Mouse (Mus musculus): Measurements from ENCODE around the gene Srm.

Srm gene

DNA sequence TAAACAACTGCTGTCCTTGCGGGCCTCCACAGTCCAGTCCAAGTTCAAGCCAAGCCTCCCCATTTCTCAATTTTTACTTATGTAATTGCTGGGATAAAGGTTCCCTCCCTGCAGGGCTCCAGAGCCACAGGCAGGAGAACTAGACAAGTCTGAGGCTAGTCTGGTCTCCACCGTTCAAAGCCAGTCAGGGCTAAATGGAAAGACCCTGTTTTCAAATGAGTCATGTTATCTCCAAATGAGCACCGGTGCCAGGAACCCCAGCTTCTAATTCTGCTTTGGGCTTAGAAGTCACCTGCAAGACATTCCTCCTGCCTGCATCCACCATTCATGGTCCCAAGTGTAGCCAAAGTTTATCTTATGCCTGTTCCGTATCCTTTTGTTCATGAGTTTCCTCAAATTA is 10.6 kb downstream of the Srm start:
- DNase-seq (ENCODE audit: low read depth, low spot score) = no peak

DNA sequence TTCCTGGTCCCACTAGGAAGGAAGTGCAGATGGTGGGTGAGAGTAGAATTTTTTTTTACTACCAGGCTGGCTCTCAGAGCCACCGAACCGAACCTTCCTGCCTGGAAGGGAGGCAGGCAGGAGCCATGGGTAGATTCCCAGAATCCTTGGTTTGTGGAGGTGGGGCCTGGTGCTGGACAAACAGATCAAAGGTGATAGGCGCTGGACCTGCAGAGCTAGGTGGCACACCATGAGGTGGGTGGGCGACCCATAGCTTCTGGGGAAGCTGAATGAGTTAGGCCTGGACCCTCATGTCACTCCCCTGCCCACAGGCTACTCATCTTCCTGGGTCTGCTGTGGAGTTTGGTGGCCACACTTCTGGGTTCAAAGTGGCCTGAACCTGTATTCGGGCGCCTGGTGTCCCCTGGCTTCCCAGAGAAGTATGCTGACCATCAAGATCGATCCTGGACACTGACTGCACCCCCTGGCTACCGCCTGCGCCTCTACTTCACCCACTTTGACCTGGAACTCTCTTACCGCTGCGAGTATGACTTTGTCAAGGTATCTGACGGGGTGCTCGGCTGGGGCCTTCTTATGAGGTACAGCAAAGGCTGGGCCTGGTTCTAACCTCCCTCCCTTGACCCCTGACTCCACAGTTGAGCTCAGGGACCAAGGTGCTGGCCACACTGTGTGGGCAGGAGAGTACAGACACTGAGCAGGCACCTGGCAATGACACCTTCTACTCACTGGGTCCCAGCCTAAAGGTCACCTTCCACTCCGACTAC is 11.2 kb downstream of the Srm start, which contains the start of gene Masp2:
Masp2 (plus strand) TSS at position 198 of the 764 bp plus-strand sequence.
- no peak for DNase-seq (ENCODE audit: low read depth, low spot score)

DNA sequence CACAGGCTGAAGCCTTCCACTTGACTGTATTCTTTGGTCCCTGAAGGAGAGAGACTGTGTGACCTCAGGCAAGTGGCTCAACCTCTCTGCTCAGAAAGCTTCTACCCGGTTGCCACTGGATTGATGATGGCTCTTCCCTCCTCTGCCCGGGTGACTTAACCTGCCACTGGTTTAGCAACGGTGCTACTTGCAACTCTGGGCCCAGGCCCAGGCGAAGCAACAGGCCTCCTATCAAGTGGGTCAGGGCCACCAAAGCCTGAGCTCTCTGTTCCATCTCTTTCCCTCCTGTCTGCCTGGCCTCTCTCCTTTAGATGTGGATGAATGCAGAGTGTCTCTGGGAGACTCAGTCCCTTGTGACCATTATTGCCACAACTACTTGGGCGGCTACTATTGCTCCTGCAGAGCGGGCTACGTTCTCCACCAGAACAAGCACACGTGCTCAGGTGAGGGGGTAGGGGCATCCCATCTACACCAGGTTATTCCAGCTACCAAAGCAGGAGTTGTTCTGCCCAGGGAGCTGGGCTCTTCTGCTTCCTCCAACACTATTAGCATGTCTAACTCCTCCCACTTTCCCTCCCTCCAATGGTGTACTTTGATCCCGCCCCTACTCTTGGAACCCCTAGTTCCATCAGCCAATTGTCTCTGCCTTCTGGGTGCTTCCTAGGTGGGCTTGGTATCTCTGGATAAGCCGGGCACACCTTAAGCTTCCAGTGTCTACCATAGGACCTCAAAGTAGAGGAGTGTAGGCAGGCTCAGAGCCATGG is 12.3 kb downstream of the Srm start:
- DNase-seq (ENCODE audit: low read depth, low spot score) = no peak

GRCm38 (mm10) chr4:148604141-148604540 is 12.8 kb downstream of the Srm start:
- DNase-seq (ENCODE audit: low read depth, low spot score) = no peak

DNA sequence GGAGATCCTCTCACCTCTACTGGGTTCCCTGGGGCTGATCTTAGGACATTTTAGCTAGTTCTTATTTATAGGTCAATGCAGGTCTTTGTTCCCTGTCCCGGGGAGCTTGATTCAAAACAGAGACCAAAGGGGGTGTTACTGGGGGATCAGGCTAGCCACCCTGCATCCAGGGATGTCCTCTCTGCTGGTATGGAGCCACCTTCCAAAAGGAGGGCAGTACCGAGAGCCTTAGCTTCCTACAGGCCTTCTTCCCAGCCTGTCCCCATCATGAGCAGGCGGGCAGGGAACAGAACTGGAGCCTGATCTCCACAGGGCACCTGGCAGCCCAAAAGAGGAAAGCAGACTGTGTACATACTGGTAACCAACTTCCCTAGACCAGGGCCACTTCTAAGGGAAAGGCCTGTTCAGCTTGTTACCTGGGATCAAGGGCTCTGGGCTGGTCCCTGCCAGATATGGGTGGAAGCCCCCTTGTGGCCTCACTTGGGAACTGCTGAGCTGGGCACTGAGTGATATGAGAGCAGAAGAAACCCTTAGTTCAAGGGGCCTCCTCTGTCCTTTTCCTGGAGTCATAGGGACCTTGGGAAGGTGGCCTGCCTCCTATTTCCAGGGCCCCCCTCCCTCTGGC is 13.3 kb downstream of the Srm start:
- peak; percentile 76 for DNase-seq (ENCODE audit: low read depth, low spot score)

DNA sequence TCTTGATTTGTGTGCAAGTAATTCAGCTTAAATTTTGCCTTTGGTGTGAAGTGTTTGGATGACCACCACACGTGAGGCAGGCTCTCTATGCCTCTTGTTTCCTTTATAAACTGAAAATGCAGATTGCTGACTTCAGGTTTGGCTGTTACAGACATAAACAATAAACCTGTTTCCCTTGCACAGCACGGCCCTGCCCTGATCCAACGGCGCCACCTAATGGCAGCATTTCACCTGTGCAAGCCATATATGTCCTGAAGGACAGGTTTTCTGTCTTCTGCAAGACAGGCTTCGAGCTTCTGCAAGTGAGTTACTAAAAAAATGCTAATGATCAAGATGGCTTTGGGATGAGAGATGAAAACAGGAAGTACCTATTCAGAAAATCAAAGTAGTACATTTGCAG is 16.5 kb downstream of the Srm start:
- peak; percentile 89 for DNase-seq (ENCODE audit: low read depth, low spot score)

- no peak for DNase-seq (ENCODE audit: low read depth, low spot score)
Measured at GRCm38 (mm10) chr4:148609805-148610204, 18.5 kb downstream of the Srm start.

GRCm38 (mm10) chr4:148610631-148611364 is 19.5 kb downstream of the Srm start:
- no peak for DNase-seq (ENCODE audit: low read depth, low spot score)

- DNase-seq (ENCODE audit: low read depth, low spot score) = no peak
Measured at GRCm38 (mm10) chr4:148612557-148612956, 21.3 kb downstream of the Srm start.

GRCm38 (mm10) chr4:148613738-148614137 is 22.4 kb downstream of the Srm start:
- DNase-seq (ENCODE audit: low read depth, low spot score) = no peak

- DNase-seq (ENCODE audit: low read depth, low spot score) = no peak
Measured at GRCm38 (mm10) chr4:148619805-148620204, 28.5 kb downstream of the Srm start.

DNA sequence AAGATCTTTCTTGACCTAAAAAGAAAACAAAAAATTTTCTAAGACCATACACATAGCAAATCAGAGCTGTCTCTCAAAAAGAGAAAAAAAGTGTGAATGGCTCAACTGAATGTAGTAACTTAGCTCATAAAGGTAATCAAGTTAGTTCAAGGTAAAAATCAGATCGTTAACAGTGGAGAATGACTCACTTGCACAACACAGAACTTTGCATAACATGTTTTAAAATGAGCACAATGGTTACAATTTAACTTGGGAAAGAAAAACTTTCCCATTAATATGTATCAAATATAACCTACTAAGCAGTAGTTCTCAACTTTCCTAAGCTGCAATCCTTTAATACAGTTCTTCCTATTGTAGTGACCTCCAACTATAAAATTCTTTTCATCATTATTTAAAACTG is 29.4 kb downstream of the Srm start:
- DNase-seq (ENCODE audit: low read depth, low spot score) = no peak

DNA sequence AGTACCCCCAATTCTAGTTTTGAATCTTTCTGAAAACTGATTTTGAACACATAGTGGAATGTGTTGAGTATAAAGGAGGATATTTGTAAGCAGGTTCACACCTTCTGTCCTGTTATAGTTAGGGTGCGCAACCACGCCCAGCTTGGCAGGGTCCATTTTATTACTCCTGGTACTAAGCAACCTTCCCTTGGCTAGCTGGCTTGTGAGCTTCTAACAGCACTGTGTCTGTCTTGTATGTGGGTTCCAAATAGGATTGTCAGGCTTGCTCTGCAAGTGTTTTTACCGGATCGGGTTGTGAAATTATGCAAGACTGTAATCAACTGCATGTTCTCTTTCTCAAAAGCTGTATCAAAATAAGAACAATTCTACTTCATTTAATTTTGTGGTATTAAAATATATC is 31.2 kb downstream of the Srm start:
- no peak for DNase-seq (ENCODE audit: low read depth, low spot score)

DNA sequence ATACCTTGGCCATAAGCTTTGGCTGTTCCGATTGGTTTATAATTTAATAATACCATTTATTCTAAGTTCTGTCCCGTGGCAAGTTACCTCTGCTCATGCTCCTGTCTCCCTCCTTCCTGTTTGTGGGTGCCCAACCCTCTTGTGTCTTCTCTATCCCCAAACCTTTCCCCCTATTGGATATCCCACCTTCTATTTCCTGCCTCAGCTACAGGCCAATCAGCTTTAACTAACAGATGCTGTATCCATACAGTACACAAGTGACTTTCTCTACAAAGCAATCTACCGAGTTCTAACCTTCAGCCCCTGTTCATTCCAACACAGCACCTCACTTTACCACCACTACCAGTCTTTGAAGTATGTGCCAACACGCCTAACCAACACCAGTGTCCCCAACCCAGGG is 32.3 kb downstream of the Srm start:
- DNase-seq (ENCODE audit: low read depth, low spot score) = no peak

- no peak for DNase-seq (ENCODE audit: low read depth, low spot score)
Measured at GRCm38 (mm10) chr4:148625010-148625409, 33.7 kb downstream of the Srm start.

GRCm38 (mm10) chr4:148625756-148626622 is 34.7 kb downstream of the Srm start:
- peak; percentile 77 for DNase-seq (ENCODE audit: low read depth, low spot score)

GRCm38 (mm10) chr4:148626623-148627185 is 35.4 kb downstream of the Srm start, which contains the start of gene Tardbp:
TSS of gene Tardbp (minus strand) at chr4:148627019.
- peak; percentile 99 for DNase-seq (ENCODE audit: low read depth, low spot score)

DNA sequence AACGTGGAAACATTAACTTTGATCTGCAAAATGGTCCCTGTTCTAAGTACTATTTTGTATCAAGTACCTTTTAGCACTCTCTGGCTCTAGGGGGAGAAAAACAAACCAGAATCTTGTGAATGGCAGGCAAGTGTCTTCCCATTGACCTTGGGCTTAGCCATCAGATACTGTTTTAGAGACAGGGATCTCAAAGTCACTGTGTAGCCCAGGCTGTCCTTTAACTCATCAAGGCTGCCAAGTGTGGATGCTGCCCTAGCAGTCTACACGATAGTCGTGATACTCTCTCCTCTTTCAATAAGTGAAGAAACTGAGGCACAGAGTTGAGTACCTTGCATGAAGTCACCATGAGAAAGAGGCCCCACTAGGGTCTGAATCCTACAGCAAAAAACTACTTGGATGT is 35.9 kb downstream of the Srm start:
- no peak for DNase-seq (ENCODE audit: low read depth, low spot score)

DNA sequence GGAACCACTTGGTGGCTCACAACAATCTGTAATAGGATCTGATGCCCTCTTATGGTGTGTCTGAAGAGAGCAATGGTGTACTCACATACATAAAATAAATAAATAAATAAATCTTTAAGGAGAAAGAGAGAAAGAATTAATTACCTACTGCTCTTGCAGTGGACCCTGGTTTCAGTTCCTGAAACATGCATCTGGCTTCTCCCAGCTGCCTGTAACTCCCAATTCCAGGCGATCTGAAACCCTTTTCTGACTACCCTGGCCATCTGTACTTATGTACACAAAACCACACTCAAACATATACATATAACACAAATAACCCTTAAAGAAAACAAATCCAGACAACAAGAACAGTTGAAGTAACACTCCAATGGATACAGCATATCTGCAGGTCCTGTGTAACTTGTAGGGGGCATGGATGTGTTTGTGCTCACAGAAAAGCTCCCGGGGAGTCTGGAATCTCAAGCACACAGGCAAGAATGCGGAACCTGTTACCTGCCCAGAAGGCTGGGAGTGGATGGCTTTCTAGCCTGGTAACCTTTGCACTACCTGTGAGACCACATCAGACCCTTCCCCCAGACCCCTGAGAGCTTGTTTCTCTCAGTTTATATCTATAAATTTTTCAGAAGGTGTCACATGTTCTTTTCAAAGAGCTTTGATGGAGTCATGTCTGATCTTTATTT is 40.9 kb downstream of the Srm start:
- no peak for DNase-seq (ENCODE audit: low read depth, low spot score)

Data from CD4-positive, CD25-positive, alpha-beta regulatory T cell, adult 2 months (primary cell).